Mouse (Mus musculus): ENCODE measurements at regions not wholly inside any gene's neighbourhood (a gene's known extent, or its start where the extent isn't known, plus 50 kb on each side); places are given as distances from the start of the nearest gene placed in this dataset.

DNA sequence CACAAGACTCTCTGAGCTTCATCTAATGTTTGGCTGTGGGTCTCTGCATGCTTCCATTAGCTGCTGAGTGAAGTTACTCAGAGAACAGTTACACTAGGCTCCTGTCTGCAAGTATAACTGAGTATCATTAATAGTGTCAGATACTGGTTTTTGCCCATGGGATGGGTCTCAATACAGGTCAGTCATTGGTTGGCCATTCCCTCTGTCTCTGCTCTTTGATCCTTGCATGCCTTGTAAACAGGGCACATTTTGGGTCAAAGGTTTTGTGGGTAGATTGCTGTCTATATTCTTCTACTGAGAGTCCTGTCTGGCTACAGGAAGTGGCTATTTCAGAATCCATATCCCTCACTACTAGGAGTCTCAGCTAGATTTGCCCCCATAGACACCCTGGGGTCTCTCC is 2864.7 kb upstream of the Lrrc6 start:
- DNase-seq, result no peak

DNA sequence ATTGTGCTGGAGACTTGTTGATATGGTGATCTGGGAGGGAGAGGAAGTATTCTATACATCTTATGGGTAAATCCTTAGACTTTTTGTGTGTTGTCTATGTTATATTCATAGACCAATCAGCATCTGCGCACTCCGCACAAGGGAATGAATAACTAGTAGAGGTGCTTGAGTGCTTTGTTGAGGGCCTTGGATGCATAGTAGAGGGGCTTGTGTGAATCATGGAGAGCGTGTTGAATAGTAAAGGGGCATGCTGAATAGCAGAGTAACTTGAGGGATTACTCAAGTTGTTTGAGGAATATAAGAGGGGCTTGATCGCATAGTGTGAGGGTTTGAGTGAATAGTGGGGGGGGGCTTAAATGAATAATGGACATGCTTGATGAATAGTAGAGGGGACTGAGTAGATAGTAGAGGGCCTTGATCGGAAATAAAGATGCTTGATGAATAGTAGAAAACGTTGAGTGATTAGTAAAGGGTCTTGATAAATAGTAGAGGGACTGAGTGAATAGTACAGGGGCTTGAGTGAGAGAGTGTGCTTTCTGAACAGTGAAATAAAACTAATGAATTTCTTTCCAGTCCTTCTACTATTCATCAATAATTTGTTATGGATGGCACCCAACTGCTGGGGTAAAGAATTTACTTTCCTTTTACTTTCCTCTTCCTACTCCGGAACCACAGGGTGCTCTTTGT is 2849.5 kb upstream of the Lrrc6 start:
- no peak for DNase-seq

DNA sequence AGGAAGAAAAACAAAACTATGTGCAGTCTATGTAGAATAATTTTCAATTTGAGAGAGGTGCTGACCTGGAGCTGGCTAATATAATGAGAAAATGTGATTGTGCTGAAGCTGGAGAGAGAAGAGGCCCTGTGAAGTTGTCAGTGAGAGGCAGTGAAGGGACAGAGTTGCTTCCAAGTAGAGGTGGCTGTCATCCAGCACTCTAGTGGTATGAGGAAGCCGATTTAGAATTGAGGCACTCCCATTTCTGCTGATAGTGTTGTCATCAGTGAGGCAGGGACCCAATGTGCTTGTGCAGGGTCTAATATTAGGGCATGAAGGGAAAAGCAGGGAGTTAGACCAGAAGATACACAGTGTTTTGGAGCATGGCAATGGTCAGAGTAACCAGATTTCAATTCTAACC is 2845.4 kb upstream of the Lrrc6 start:
- DNase-seq, result peak; percentile 89

DNA sequence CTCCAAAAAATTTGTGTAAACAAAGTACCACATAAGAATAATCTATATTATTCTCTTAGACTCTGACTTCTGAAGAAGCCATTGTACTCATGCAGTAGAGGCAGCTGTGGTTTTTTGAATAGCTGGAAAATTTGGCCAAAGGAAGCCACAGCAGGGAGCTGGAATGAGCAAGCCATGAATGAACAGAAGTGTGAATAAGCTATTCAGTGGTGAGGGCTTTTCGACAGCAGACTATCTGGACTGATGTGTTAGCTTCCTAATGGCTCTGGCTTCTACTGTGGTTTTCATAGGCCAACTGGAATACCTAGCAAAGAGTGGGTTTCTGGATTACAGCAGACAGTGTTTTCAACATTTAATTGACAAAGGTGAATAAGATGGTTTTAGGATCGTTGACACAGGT is 2842.0 kb upstream of the Lrrc6 start:
- no peak for DNase-seq

DNA sequence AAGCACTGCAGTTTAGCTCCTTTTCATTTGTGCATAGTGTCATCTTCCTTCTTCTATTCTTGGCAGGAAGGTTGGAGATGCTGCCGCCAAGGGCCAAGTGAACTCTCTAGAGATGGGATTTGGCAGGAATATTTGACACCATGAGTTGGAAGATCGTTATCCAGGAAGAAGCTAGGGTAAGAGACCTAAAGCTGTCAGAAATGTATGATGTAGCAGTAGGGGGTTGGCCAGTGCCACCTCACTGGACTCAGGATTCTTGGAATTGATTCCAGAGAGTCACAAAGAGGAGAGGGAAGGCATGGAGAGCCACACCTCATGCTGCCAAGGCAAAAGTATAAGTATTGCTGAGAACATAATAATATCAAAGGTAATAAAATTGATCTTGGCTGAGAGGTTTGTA is 2835.8 kb upstream of the Lrrc6 start:
- DNase-seq, result no peak

DNA sequence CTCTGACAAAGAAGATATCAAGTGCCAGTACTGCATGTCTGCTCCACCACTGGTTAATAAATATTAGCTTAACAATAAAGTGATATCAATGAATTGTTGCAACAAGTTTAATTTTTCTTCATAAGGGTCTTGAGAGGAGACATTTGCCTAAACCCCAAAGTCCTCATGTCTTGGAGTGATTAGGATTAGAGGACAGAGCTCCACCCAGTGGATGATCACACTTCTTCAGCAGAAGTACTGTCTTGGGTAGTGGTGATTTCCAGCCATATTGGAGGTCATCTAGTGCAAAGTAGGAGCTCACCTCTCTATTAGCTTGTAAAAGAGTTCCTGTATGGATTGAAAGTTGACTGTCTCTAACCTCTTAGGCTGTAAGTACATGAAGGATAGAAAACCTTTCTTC is 2825.8 kb upstream of the Lrrc6 start:
- DNase-seq, result no peak

DNA sequence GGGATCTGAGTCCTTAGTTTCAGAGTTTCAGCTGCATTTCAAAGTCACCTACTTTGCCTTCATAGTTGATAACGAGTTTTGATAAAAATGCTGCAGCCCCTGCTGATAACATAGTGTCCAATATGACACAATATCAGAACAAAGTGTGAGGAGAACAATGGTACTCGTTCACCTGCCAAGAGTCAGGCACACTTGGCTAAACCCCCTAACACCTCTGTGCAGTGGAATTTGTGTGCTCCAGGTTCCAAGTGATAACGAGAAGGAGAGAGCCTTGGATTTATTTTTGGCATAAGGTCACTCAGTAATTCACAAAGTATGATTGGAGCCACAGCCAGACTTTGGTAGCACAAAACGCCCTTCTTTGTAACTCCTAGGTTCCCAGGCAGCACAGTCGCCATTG is 2802.4 kb upstream of the Lrrc6 start:
- DNase-seq, result peak; percentile 95

DNA sequence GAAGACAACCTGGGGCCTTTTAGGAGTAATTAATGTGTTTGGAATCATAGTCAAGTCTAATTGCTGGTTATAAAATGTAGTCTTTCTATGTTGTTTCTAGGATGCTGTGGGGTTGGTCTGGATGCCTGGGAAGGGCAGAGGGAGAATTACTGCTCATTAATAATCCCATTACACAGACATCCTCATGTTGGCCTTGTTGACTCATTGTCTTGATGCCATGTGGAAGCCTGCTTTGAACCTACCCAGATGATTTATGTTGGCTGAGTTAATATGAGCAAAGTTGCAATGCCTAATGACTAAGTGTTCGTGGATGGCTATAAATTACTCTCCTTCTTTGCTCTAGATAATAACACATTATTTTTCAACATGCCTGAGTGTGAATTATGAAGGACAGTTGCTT is 2790.6 kb upstream of the Lrrc6 start:
- DNase-seq, result peak; percentile 28

DNA sequence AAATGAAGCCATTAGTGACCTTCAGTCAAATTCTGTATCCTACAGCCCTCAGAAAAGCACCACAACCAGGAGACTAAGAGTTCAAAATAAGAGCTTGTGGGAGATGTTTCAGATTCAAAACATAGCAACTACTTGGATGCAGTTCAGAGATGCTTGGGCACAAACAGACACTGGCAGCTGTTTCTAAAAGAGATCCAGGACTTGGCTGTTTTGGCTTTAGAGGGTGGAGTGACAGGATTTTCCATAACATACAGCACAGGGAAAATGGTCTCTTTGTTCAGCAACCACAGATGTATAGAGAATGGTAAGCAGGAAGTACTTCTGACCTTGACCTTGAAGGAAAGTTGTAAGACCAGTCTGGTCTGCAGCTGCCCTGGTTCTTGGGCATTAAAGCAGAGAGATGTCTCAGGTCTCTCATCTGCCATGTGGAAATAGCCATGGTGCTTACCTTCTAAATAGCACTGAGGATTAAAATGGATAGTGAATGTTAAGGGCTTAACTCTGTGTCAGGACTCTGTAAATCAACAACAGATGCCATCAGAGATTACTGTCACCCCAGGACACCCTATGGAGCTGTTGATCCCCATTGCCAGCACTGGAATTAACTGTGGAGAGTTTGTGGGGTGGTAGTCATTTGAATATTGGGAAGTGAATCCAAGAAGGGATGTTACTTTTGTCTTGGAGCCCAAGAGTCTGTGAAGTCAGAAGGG is 2775.0 kb upstream of the Lrrc6 start:
- peak; percentile 55 for DNase-seq

DNA sequence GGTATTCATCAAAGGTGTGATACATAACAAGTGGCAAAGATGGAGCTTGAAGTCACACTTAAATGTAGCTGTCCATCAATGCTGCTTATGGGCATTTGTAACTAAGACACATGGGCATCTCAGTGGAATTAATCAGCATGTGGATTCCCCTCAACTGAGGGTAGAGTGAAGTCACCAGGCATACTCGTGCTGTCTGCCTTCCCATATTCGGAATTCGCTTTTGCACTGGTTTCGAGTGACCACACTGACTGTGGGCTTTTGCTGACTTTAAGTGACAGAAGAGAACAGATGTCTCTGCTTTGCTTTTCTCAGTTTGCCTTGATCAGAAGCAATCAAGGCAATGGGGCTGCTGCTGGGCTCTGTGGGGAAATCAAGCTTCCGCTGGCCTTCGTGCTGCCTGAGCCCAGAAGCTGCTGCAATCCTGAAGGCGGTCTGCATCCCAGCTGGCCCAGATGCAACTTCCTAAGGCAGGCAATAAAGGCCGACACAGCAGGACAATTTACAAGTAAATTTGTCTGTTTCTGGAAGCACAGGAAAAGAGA is 2773.6 kb upstream of the Lrrc6 start:
- peak; percentile 46 for DNase-seq

DNA sequence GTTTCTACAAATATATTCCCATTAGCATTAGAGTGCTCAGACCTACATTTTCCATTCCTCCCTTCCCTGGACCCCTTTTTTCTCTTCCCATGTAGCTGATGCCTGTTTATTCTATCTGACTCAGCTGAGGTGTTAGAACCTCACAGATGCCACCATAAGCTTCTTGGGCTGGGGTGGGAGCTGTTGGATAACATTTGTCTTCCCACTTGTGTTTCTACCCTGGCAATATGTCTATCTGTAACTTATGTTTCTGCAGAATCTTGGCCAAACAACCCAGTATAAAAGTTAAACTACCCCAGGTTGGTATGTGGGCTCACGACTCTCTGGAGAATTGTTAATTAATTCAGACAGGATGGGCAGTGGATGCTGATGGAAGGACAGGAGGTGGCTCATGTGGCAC is 2772.8 kb upstream of the Lrrc6 start:
- peak; percentile 55 for DNase-seq

DNA sequence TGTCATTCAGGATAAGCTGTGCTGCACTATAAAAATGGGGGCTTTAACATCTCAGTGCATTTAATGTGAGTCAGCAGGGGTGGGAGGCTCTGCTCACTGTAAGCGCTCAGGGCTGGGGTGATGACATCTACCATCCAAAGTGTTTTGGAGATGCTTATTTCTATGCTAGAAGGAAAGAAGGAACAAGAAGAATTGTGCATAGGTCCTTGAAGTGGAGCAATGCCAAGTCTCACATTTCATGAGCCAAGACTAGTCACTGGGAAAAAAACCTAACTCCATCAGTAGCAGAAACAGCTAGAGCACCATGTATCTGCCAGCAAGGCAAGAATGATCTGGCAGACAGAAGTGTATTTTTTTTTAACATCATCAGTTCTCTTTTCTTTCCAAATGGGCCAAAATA is 2761.2 kb upstream of the Lrrc6 start:
- DNase-seq, result peak; percentile 60

DNA sequence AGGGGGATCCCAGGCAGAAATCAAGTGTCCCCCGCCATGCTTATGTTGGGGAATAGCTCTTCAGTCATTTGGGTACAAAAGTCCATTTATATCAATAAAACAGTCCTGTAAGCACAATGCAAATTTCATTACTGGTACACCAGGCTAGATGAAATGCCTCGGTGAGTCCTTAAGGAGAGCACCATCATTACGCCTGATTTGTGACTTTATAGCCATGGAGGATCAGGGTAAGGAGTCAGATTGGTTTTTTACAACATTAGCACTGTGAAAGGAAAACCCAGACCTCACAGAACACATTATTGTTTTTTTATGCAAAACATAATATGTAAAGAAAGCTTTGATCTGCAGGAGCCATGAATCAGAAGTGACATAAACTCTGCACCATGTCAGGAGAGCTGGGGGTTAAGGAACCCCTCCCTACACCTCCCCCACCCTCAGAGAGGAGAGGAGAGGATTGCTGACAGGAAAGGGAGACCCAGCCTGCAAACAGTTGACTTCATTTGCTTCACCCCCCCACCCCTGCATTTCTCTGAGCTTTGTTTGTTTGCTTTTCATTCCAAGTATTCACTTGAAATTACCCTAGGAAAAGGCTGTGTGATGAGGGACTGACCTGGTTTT is 2756.6 kb upstream of the Lrrc6 start:
- DNase-seq, result peak; percentile 33

DNA sequence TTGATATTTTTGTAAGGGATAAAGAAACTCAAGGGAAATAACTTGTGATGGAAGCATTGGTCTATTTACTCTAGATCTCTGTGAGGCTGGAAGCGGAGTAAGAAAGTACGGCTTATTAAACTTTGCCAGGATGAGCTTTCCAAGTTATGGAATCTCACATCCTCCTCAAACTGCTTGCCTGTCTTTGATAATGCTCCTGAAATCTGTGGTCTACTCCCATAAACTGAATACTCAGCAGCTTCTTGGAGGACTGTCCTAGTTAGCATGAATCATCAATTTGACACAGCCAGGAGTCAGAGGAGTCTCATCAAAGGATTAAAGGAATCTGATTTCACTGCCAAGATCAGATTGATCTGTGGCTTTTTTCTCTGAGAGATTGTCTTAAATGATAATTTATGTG is 2753.0 kb upstream of the Lrrc6 start:
- no peak for DNase-seq

DNA sequence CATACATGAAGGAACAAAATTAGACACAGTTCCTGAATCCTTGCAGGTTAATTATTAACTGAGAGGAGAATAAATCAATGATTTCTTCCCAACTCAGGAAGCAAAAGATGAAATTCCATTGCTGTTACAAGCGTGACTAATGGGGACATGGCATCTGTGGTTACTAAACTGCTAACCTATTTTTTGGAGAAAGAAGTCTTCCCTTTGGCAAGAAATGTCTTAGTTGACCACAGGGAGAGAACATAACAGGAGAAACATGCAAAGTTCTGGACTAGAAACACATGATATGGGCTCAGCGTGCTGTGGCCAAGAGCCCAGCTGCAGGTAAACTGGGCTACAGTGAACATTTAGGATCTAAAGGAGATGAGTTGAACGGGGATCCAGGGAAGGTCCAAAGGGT is 2751.4 kb upstream of the Lrrc6 start:
- DNase-seq, result no peak

DNA sequence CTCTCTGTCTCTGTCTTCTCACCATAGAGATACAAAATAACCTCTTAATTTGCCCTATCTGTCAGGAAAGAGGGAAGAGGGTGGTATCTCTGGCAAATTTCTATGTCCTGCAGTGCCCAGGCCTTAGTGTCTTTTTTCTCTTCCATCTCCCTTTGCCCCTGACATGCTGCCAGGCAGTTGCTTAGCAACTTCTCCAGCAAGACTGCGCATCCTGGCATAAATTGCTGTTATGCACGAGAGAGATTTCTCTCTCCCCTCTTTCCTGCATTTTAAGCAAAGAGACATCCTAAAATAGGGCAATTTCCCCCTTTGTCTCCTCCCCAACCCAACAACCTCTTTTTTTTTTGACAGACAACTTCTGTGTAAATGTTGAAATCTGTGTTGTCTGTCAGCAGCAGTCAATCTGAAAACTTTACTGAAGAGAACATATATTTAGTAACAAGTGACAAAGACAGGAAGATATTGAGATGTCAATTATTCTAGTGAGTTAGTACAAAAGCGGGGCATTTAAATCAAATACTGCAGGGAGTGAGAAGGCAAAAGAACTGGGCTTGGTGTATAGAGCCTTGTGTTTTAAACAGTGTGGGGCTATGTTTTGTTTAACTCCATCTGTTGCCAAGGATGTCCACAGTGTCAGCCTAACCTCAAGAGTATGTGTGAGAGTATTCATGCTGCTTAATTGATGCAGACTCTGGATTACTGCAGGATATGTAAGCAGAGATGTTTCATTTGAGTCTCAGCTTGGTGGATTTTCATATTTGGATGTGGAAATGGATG is 2745.7 kb upstream of the Lrrc6 start:
- no peak for DNase-seq

DNA sequence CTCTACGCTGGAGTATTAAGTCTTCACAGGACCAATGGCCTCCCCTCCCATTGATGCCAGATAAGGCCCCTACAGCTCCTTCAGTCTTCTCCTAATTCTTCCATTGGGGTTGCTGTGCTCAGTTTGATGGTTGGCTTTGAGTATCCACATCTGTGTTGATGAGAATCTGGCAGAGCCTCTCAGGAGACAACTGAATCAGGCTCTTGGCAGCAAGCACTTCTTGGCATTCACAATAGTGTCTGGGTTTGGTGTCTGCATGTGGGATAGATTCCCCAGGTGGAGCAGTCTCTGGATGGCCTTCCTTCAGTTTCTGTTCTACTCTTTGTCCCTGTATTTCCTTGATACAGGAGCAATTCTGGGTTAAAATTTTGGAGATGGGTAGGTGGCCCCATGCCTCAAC is 2734.6 kb upstream of the Lrrc6 start:
- DNase-seq, result no peak

DNA sequence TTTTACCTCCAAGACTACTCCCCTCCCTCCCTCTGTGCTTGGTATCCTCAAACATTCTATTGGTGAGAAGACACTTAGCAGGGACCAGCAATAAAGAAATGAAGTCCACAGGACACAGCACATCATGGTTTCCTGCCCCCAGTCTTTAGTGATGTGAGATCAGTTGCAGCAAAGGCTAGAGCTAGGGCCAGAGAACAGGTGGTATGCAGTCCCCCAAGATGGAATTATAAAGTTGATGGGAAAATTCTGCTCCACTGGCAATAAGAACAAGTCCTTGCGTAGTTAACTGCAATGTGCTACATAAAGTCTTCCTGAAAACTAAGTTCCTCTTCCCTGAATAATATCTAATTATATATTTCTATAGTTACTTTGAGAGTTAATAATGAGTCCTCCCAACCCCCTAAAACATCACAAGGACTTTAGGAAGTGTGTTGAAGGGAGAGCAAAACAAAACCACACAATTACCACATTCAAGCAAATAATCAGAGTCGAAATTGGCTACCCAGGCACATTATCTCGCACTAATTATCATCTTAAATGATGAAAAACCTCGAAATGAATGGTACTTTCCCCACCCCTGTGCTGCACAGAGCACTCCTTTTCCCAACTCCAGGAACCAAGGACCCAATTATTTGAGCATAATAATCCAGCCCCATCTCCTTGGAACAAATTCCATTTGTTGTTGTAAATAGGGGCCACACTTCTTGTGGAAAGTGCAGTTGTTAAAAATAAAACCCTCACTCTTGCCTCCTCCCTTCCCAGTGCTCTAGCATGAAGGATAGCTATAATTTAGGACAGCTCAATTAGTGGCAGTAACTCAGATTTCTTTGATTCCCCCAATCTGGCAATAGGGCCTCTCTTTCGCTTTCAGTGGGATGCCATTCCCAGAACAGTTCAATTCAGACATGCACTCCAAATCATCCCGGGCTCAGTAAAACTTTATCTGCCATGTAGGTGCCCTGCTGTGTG is 2724.2 kb upstream of the Lrrc6 start:
- DNase-seq, result no peak

DNA sequence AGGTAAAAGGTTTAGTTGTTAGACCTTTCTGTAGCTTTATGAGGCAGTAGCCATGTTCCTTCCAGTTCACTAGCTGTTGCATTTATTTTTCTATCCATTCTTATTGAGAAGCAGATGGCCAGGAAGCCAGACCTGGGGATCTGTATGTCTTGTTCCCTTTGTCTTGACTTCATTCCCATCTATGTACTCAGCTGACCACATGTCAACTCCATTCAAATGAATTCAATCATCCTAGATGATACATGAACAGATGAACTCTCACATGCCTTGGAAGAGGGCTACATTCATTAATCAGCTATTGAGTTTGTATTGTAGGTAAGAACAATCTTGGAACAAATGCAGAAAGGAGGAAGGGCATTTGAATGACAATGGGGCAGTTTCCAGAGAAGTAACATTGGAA is 2722.7 kb upstream of the Lrrc6 start:
- DNase-seq, result no peak

DNA sequence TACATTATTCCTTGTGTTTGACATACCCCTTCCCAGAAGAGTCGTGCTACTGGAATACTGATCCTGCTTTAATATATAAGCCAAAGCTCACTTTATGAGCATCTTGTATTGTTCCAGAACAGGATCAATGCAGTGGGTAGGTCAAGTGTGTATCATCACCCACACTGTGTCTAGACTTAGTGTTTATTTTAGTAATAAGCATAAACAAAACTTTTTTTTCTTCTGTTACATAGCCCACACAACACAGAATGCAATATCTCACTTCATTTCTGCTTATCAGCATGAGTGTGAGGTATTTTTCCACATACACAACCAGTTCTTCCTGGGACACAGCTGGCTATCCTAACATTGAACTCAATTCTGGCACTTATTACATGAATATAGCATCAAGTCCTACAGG is 2721.7 kb upstream of the Lrrc6 start:
- no peak for DNase-seq
